Mouse (Mus musculus) stomach, embryonic 14.5 days (tissue): ENCODE data around the gene Ube2d3. TPM values are rescaled to one million over a fixed set of nuclear protein-coding genes. Genes with fewer than 3 reads are reported as not detected.
"Not testable (repeated sequence)": the region's sequence is repeated elsewhere in the genome, so short reads cannot be mapped to it uniquely, and the experiment has no call there.

Experiments
- ATAC-seq: fragments of 200-750 bp; cut with Nextera tagmentation; 2 replicates; pipeline ENCODE4 v1.8.0; 2017; ENCODE audit warnings: low read depth, moderate TSS enrichment; ENCODE audit not compliant: insufficient number of reproducible peaks, insufficient read depth, low FRiP score
- H3K27ac ChIP-seq: fragments of 300-500 bp; sonication (generic); 2 replicates; pipeline ENCODE4 v1.5.1; 2014; ENCODE audit warnings: mild to moderate bottlenecking, low read length, moderate library complexity, mixed read lengths
- H3K27me3 ChIP-seq: fragments of 300-500 bp; sonication (generic); 2 replicates; pipeline ENCODE4 v1.6.1; 2014; ENCODE audit warnings: low read length, control low read depth, mixed read lengths; ENCODE audit not compliant: control insufficient read depth, insufficient read depth
- H3K36me3 ChIP-seq: fragments of 300-500 bp; sonication (generic); 2 replicates; pipeline ENCODE4 v1.6.1; 2014; ENCODE audit warnings: mild to moderate bottlenecking, control low read depth, low read length, moderate library complexity, mixed read lengths; ENCODE audit not compliant: control insufficient read depth, insufficient read depth
- H3K4me1 ChIP-seq: fragments of 300-500 bp; sonication (generic); 2 replicates; pipeline ENCODE4 v1.6.1; 2014; ENCODE audit warnings: low read length, control low read depth, mixed read lengths; ENCODE audit not compliant: control insufficient read depth, insufficient read depth
- H3K4me2 ChIP-seq: fragments of 300-500 bp; sonication (generic); replicated peaks from 2 replicates; pipeline ENCODE4 v1.6.1; 2014; ENCODE audit warnings: low read depth, low read length, control low read depth
- H3K4me3 ChIP-seq: fragments of 300-500 bp; sonication (generic); 2 replicates; pipeline ENCODE4 v1.5.1; 2014; ENCODE audit warnings: low read depth, low read length, control low read depth
- H3K9ac ChIP-seq: fragments of 300-500 bp; sonication (generic); replicated peaks from 2 replicates; pipeline ENCODE4 v1.6.1; 2014; ENCODE audit warnings: low read depth, mild to moderate bottlenecking, control low read depth, low read length, moderate library complexity, mixed read lengths
- H3K9me3 ChIP-seq: fragments of 300-500 bp; sonication (generic); 2 replicates; pipeline ENCODE4 v1.6.1; 2016; ENCODE audit warnings: low read depth, low read length, control low read depth; ENCODE audit not compliant: control insufficient read depth
- WGBS: fragments of 180-500 bp; shearing (Covaris S2); extraction: QIAGEN DNeasy Blood & Tissue Kit; methylation state at CpG from one replicate; pipeline ENCODE4 v1.1.7; 2014; 5-methylcytosine and 5-hydroxymethylcytosine counted together
- polyA plus RNA-seq: library from polyadenylated mRNA; unstranded; fragments of >200 nt; fragmentation: Nextera tagmentation; extraction: Ambion mirVana; gene quantifications from 2 replicates; pipeline ENCODE4 v1.2.1, GENCODE M21; 2014

The Ube2d3 gene
- polyA plus RNA-seq, 1 experiment from 2014 or later: 519 TPM

- no peaks in the 10 kb centered on the region for H3K4me1 ChIP-seq
- WGBS: 87% methylated on average over 4 of the region's 4 CpGs
- H3K27me3 ChIP-seq: no peaks in the 10 kb centered on the region
- ATAC-seq: no peak
- H3K36me3 ChIP-seq: no peaks in the 10 kb centered on the region
- no peak overlapping the region for H3K9ac ChIP-seq
- H3K9me3 ChIP-seq: no peaks in the 10 kb centered on the region
- H3K4me3 ChIP-seq: no peak overlapping the region
- no peak overlapping the region for H3K27ac ChIP-seq
- H3K4me2 ChIP-seq: no peak overlapping the region
Observed at GRCm38 (mm10) chr3:135487803-135488202, 49.9 kb downstream of the Ube2d3 start.

- no peaks in the 10 kb centered on the region for H3K27me3 ChIP-seq
- no peak for ATAC-seq
- H3K9ac ChIP-seq: no peak overlapping the region
- H3K9me3 ChIP-seq: no peaks in the 10 kb centered on the region
- no peak overlapping the region for H3K4me2 ChIP-seq
- H3K4me3 ChIP-seq: no peak overlapping the region
- H3K27ac ChIP-seq: no peak overlapping the region
- no peaks in the 10 kb centered on the region for H3K36me3 ChIP-seq
- WGBS: 67% methylated on average over 5 of the region's 5 CpGs
- H3K4me1 ChIP-seq: no peaks in the 10 kb centered on the region
Observed at GRCm38 (mm10) chr3:135489865-135490520, 52.0 kb downstream of the Ube2d3 start.

GRCm38 (mm10) chr3:135491102-135491501 lies 53.2 kb downstream of the Ube2d3 start:
- WGBS: 81% methylated on average over 6 of the region's 6 CpGs
- Histone ChIP-seq H3K36me3 (no peaks in the 10 kb centered on the region), H3K4me3 (no peak overlapping the region), H3K9me3 (no peaks in the 10 kb centered on the region), H3K4me2 (no peak overlapping the region), H3K27ac (no peak overlapping the region), H3K9ac (no peak overlapping the region), H3K27me3 (no peaks in the 10 kb centered on the region), H3K4me1 (no peaks in the 10 kb centered on the region)
- ATAC-seq: no peak

GRCm38 (mm10) chr3:135493320-135493719 lies 55.4 kb downstream of the Ube2d3 start:
- not testable (repeated sequence) for H3K4me1 ChIP-seq, H3K4me2 ChIP-seq, H3K9ac ChIP-seq, H3K4me3 ChIP-seq, H3K36me3 ChIP-seq, H3K27ac ChIP-seq, H3K27me3 ChIP-seq, ATAC-seq, H3K9me3 ChIP-seq
- WGBS: 79% methylated on average over 7 of the region's 7 CpGs

- H3K4me2 ChIP-seq, H3K27ac ChIP-seq, H3K27me3 ChIP-seq, H3K36me3 ChIP-seq, H3K4me3 ChIP-seq, H3K9me3 ChIP-seq, H3K9ac ChIP-seq, ATAC-seq, H3K4me1 ChIP-seq: not testable (repeated sequence)
- WGBS: 85% methylated on average over 4 of the region's 4 CpGs
Observed at GRCm38 (mm10) chr3:135497956-135498355, 60.0 kb downstream of the Ube2d3 start.

- Histone ChIP-seq H3K27ac (no peak overlapping the region), H3K9ac (no peak overlapping the region), H3K4me2 (no peak overlapping the region), H3K36me3 (no peaks in the 10 kb centered on the region), H3K4me3 (no peak overlapping the region), H3K27me3 (no peaks in the 10 kb centered on the region), H3K4me1 (no peaks in the 10 kb centered on the region), H3K9me3 (no peaks in the 10 kb centered on the region)
- no peak for ATAC-seq
- 75% methylated on average over 5 of the region's 5 CpGs for WGBS
Observed at GRCm38 (mm10) chr3:135498891-135499290, 60.9 kb downstream of the Ube2d3 start.

- H3K36me3 ChIP-seq: no peaks in the 10 kb centered on the region
- no peak overlapping the region for H3K4me2 ChIP-seq
- H3K9me3 ChIP-seq: no peaks in the 10 kb centered on the region
- no peaks in the 10 kb centered on the region for H3K4me1 ChIP-seq
- no peaks in the 10 kb centered on the region for H3K27me3 ChIP-seq
- H3K4me3 ChIP-seq: no peak overlapping the region
- H3K9ac ChIP-seq: no peak overlapping the region
- no peak overlapping the region for H3K27ac ChIP-seq
- no peak for ATAC-seq
- WGBS: 82% methylated on average over 5 of the region's 5 CpGs
Observed at GRCm38 (mm10) chr3:135503160-135503559, 65.2 kb downstream of the Ube2d3 start.

- Histone ChIP-seq H3K9me3 (no peaks in the 10 kb centered on the region), H3K4me3 (no peak overlapping the region), H3K27ac (no peak overlapping the region), H3K27me3 (no peaks in the 10 kb centered on the region), H3K36me3 (no peaks in the 10 kb centered on the region), H3K4me2 (no peak overlapping the region), H3K9ac (no peak overlapping the region), H3K4me1 (no peaks in the 10 kb centered on the region)
- ATAC-seq: no peak
- WGBS: 64% methylated on average over 10 of the region's 10 CpGs
Observed at GRCm38 (mm10) chr3:135505369-135505909, 67.5 kb downstream of the Ube2d3 start.
